Mouse (Mus musculus): ENCODE data around the gene Slc25a26.
A peak's percentile ranks its signal among the peaks of the same experiment; 100 is the strongest.

DNA sequence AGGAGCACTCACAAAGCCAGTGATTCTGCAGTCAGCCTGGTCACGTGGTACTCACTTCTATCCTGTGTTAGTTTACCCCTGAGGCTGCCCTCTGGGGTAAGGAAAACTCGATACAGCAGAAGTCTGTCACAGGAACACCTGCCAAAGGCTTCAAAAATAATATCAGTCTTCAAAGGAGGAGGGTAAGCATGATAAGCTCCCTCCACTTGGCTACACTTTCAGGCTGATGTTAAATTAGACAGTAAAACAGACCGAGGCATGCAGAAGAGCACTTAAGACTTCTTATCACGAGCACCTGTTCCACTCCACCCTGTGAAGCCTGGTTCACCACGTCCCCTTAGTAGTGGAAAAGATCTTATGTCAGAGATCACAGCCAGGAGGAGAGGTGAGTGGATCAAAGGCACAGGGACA lies 136.9 kb downstream of the Slc25a26 start:
- no peak for TF ChIP-seq CTCF (IDR thresholded peaks at IDR 0.05; ENCODE audit: low read depth)
- TF ChIP-seq EP300 (IDR thresholded peaks at IDR 0.05; ENCODE audit: low read depth): 0 out of 2 replicates have a peak, but pooled peaks have one; percentile 7

Data from liver, embryonic 14.5 days (tissue).